Mouse (Mus musculus) erythroid progenitor cell, adult 5-6 weeks (primary cell): Measurements from ENCODE around the gene Col26a1. TPM values are rescaled to one million over a fixed set of nuclear protein-coding genes. Genes with fewer than 3 reads are reported as not detected.

ENCODE experiments used
- ATAC-seq: replicated peaks from 2 replicates; pipeline ENCODE4 v1.8.0; 2016; ENCODE audit warnings: moderate number of reproducible peaks, mild to moderate bottlenecking, moderate TSS enrichment, inconsistent platforms; ENCODE audit not compliant: poor library complexity, low FRiP score, severe bottlenecking
- total RNA-seq, 2 experiments: library from RNA; stranded (forward) in 1 of 2; stranded (reverse) in 1 of 2; fragments of 150-400 nt in 1 of 2; fragments of 186-747, 209-891 nt in 1 of 2; gene quantifications; 2 replicates each; pipeline versions ENCODE4 v1.2.3 to v1.2.4; 2015 to 2017; ENCODE audit warnings: low replicate concordance in 2 of 2

The Col26a1 gene
- total RNA-seq (2015; ENCODE audit: low replicate concordance) (not detected in 2 replicates), total RNA-seq (2017; ENCODE audit: low replicate concordance) (not detected in 2 replicates)

- ATAC-seq = no peak
These were observed at the start of gene Col26a1 for GRCm38 (mm10) chr5:136882788-136883439. Col26a1 (minus strand) TSS chr5:136883209.

DNA sequence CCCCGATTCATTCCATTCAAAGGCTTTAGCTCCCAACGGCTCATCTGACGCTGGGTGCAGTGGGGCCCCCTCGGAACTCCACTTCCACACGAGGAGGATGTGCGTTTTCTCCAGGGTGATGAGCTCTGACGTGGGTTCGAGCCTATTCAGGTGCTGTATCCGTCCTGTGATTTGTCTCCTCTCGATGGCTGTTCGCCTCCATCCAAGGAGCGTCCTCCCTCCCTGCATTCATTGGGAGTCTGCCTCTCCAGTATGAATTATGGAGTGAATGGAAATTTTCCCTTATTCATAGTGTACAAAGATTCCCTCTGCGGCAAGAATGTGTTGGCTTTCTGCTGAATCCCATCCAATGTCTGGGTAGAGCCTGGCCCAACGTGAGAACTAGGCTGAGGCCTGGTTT is 48.9 kb upstream of the Col26a1 start:
- ATAC-seq = no peak

DNA sequence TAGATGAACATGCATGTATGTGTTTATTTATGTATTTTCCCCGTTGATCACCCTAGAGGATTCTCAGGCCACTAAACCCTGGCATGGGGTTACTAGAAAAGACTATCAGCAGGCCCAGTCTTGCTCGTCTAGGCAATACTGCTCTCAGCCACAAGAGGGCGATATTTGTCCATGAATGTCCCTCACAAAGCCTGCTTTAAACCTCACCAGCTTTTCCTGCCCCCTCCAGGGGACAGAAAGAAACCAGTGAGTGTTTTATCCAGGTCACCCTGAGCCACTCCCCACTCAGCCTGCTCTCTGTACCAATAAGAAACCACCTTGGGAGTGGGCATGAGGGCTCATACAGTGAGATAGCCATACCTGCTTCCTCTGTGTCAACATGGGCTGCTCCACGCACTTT is 46.1 kb upstream of the Col26a1 start:
- ATAC-seq = peak; percentile 79

- no peak for ATAC-seq
These were observed 40.9 kb upstream of the Col26a1 start for GRCm38 (mm10) chr5:136923751-136924478.

- no peak for ATAC-seq
These were observed 39.8 kb upstream of the Col26a1 start for GRCm38 (mm10) chr5:136922830-136923229.

DNA sequence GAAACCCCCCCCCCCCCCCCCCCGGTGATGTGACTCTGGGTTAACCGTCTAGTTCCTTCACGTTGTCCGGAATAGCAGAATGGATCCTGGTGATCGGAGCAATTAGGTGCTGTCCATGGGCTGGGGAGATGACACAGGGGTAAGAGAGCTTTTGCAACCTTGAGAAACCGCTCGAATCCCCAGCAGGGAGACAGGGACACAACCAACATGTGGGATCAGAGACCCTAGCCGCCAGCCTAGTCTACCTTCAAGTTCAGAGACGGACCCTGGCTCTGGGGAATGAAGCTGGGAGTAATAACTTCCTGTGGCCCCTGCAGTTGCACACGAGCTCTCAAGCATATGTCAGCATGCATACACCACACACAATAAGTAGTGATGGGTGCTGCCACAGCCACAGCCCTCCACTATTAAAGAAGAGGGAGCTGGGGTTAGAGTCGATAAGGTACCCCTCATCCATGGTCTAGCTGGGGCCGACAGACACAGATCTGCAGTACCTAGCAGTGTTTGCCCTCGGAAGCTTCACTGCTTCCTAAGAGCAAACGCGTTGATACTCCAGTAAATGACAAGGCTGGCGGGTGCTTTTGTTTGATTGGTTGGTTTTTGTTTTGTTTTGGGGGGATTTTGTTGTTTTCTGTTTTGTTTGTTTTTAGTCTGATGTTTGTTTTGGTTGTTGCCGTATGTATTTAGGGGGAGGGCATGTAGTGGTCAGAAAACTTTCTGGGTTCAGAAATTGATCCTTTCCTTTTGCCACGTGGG is 36.7 kb upstream of the Col26a1 start:
- no peak for ATAC-seq

- peak; percentile 97 for ATAC-seq
These were observed 35.9 kb upstream of the Col26a1 start for GRCm38 (mm10) chr5:136918655-136919472.

- no peak for ATAC-seq
These were observed 34.7 kb upstream of the Col26a1 start for GRCm38 (mm10) chr5:136917613-136918242.

- no peak for ATAC-seq
These were observed 31.2 kb upstream of the Col26a1 start for GRCm38 (mm10) chr5:136914183-136914582.

- no peak for ATAC-seq
These were observed 25.2 kb upstream of the Col26a1 start, which contains the start of gene Ift22 for GRCm38 (mm10) chr5:136907991-136908857. Ift22 (plus strand) TSS chr5:136908150.

GRCm38 (mm10) chr5:136907587-136907986 is 24.6 kb upstream of the Col26a1 start:
- ATAC-seq = no peak

- ATAC-seq = no peak
These were observed 22.6 kb upstream of the Col26a1 start for GRCm38 (mm10) chr5:136905630-136906029.

DNA sequence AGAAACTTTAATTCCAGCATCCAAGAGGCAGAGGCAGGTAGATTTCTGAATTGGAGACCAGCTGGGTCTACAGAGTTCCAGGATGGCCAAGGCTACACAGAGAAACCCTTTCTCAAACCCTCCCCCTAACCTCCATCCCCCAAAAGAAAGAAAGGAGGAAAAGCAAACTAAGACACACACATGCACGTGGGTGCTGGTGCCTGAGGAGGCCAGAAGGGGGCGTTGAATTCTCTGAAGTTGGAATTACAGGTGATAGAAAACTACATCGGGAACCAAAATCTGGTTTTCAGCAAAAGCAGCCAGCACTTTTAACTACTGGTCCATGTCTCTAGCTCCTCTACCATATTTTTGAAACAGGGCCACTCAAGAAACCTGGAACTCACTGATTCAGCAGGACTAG is 21.6 kb upstream of the Col26a1 start:
- ATAC-seq = no peak

DNA sequence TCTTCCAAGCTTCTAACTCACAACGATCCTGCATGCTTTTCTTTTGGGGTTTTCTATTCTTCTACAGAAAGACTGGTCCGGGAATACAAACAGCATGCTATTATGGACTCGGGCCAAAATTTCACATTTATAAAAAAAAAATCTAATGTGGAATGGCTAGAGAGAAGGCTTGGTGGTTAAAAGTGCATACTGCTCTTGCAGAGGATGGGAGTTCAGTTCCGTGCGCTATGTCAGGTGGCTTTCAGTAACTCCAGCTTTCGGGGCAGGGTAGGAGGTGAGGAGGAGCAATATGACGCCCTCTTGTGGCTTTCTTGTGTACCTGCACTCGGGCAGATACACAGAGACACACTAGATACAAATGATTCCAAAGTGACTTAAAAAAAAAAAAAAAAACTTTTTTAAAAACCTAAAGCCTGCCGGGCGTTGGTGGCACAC is 12.5 kb upstream of the Col26a1 start:
- no peak for ATAC-seq

DNA sequence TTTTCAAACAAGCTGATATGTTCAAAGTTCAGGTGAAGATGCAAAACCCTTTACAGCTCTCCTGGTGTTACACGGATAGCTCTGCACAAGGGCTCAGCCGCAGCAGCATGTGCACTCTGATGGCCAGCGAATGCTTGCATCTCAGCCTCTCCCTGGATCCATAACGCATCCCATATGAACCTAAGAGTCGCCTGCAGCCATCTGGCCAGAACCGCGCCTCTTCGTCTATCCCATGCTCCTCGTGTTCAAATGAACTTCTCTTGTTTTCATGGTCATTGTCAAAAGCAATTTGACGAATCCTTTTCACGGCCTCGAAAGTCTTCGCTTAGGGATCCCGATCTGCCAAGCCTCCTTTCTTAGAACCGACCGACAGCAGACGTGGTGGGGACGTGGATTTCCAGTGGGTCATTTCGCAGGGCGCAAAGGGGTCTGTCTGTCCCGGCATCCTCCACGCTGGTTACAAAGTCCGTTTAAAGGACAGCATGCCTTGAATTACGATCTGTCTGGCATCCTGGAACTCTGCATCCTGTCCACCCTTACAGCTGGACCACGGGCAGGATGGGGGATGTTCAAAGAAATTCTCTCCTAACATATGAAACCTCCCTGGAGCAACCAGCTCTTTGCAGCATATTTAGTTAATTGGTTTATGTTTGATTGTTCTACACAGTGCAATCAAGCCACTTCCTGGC is 12.0 kb upstream of the Col26a1 start:
- ATAC-seq = no peak

DNA sequence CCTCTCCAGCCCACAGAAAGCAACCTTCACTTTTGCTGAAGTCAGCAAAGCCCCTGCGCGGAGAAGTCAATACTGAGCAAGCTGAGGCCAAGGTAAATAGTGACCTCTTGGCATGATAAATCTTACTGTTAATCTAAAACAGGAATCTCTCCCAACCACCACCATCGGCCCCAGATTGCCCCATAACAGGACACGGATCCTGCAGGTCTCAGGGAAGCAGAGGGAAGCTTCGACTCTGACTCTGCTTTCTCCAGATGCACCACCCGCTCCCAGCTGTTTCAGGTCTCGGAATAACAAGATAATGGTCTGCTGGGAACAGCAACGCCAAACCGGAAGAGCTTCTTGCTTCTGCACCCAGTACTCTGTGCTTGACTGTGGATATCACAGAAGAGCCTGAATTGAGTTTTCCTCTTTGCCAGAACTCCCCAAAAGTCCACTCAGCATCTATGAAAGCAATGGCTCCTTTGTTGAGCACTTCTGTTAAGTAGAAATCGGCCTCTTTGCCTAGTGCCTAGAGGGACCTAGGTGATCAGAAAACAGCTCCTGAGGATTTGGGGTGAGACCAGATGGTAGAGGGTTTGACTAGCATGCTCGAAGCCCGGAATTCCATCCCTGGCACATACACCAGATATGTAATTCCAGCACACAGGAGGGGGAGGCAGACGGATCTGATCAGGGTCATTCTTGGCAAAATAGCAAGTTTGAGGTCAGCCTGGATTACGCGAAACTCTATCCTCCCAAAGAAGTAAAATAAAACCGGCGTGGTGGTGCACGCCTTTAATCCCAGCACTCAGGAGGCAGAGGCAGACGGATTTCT is 5.7 kb upstream of the Col26a1 start:
- no peak for ATAC-seq

DNA sequence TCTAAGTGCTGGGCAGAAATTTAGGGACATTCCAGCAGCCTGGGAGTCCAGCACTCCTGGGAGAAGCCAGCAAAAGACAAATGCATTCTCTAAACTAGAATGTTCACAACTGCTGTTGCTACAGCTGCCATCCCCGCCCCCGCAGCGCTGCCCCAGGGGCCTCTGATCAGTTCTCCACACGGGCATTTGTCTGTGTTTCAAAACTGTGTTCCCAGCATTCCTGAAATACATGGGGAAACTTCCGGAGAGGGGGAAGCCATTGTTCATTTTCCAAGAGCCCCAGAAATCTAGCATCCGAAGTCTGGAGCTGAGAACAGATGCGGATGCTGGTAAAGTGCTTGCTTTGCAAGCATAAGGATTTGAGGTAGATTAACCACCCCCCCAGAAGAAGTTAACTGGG is 3.9 kb upstream of the Col26a1 start:
- ATAC-seq = no peak
